Mouse (Mus musculus) hindbrain, embryonic 11.5 days (tissue): ENCODE measurements around the gene Qser1. TPM values are rescaled to one million over a fixed set of nuclear protein-coding genes. Genes with fewer than 3 reads are reported as not detected.
A peak's percentile ranks its signal among the peaks of the same experiment; 100 is the strongest.
"Not testable (repeated sequence)": the region's sequence is repeated elsewhere in the genome, so short reads cannot be mapped to it uniquely, and the experiment has no call there.

Experiments used
- ATAC-seq: fragments of 200-750 bp; cut with Nextera tagmentation; 2 replicates; pipeline ENCODE4 v1.8.0; 2017; ENCODE audit warnings: mild to moderate bottlenecking, moderate TSS enrichment, moderate library complexity; ENCODE audit not compliant: low FRiP score
- DNase-seq: peaks from one replicate; pipeline ENCODE4 v3.0.0-alpha.2; 2015; ENCODE audit warnings: low spot score
- H3K27ac ChIP-seq: fragments of 300-500 bp; sonication (generic); 2 replicates; pipeline ENCODE4 v1.5.1; 2014; ENCODE audit warnings: mild to moderate bottlenecking, low read depth, low read length
- H3K27me3 ChIP-seq: fragments of 300-500 bp; sonication (generic); 2 replicates; pipeline ENCODE4 v1.6.1; 2014; ENCODE audit warnings: mild to moderate bottlenecking, low read length, moderate library complexity, mixed read lengths; ENCODE audit not compliant: control insufficient read depth, insufficient read depth
- H3K36me3 ChIP-seq: fragments of 300-500 bp; sonication (generic); 2 replicates; pipeline ENCODE4 v1.6.1; 2014; ENCODE audit warnings: mild to moderate bottlenecking, low read length, moderate library complexity, mixed read lengths; ENCODE audit not compliant: control insufficient read depth, insufficient read depth
- H3K4me1 ChIP-seq: fragments of 300-500 bp; sonication (generic); replicated peaks from 2 replicates; pipeline ENCODE4 v1.6.1; 2014; ENCODE audit warnings: low read length, mixed read lengths; ENCODE audit not compliant: control insufficient read depth, insufficient read depth
- H3K4me2 ChIP-seq: fragments of 300-500 bp; sonication (generic); replicated peaks from 2 replicates; pipeline ENCODE4 v1.6.1; 2014; ENCODE audit warnings: mild to moderate bottlenecking, low read depth, low read length
- H3K4me3 ChIP-seq: fragments of 300-500 bp; sonication (generic); 2 replicates; pipeline ENCODE4 v1.5.1; 2014; ENCODE audit warnings: low read depth, low read length
- H3K9ac ChIP-seq: fragments of 300-500 bp; sonication (generic); 2 replicates; pipeline ENCODE4 v1.6.1; 2014; ENCODE audit warnings: low read depth, low read length
- H3K9me3 ChIP-seq: fragments of 300-500 bp; sonication (generic); 2 replicates; pipeline ENCODE4 v1.6.1; 2016; ENCODE audit warnings: low read length; ENCODE audit not compliant: control insufficient read depth
- WGBS: fragments of 180-500 bp; shearing (Covaris S2); extraction: QIAGEN DNeasy Blood & Tissue Kit; methylation state at CpG from one replicate; pipeline ENCODE4 v1.1.7; 2014; 5-methylcytosine and 5-hydroxymethylcytosine counted together
- polyA plus RNA-seq: library from polyadenylated mRNA; unstranded; fragments of >200 nt; fragmentation: Nextera tagmentation; extraction: Ambion mirVana; gene quantifications from 2 replicates; pipeline ENCODE4 v1.2.1, GENCODE M21; 2014

Gene Qser1
- polyA plus RNA-seq, 1 experiment from 2014 or later: 19.6 TPM

GRCm38 (mm10) chr2:104840974-104841373, 24.4 kb upstream of the Qser1 start:
- no peaks in the 10 kb centered on the region for H3K27me3 ChIP-seq
- H3K9me3 ChIP-seq: no peaks in the 10 kb centered on the region
- ATAC-seq: no peak
- no peak overlapping the region for H3K27ac ChIP-seq
- DNase-seq: no peak
- no peak overlapping the region for H3K4me2 ChIP-seq
- H3K4me1 ChIP-seq: no peaks in the 10 kb centered on the region
- H3K4me3 ChIP-seq: no peak overlapping the region
- no peaks in the 10 kb centered on the region for H3K36me3 ChIP-seq
- no peak overlapping the region for H3K9ac ChIP-seq

- Histone ChIP-seq H3K36me3 (no peaks in the 10 kb centered on the region), H3K4me2 (no peak overlapping the region), H3K27me3 (no peaks in the 10 kb centered on the region), H3K4me1 (no peaks in the 10 kb centered on the region), H3K27ac (no peak overlapping the region), H3K4me3 (no peak overlapping the region), H3K9ac (no peak overlapping the region), H3K9me3 (no peaks in the 10 kb centered on the region)
- no peak for ATAC-seq
- DNase-seq: no peak
- 83% methylated on average over 2 of the region's 2 CpGs for WGBS
Measured at GRCm38 (mm10) chr2:104832486-104832885, 15.9 kb upstream of the Qser1 start.

GRCm38 (mm10) chr2:104826191-104826590, 9.6 kb upstream of the Qser1 start:
- Histone ChIP-seq H3K9me3 (no peaks in the 10 kb centered on the region), H3K4me2 (no peak overlapping the region), H3K27me3 (no peaks in the 10 kb centered on the region), H3K9ac (no peak overlapping the region), H3K4me3 (no peak overlapping the region), H3K4me1 (no peaks in the 10 kb centered on the region), H3K27ac (no peak overlapping the region), H3K36me3 (no peaks in the 10 kb centered on the region)
- ATAC-seq (no peak), DNase-seq (no peak)
- 89% methylated on average over 4 of the region's 4 CpGs for WGBS

GRCm38 (mm10) chr2:104818763-104819162, 2.2 kb upstream of the Qser1 start:
- not testable (repeated sequence) for H3K27me3 ChIP-seq, H3K36me3 ChIP-seq, ATAC-seq, H3K4me3 ChIP-seq, H3K27ac ChIP-seq, H3K4me1 ChIP-seq, DNase-seq, H3K9ac ChIP-seq, H3K9me3 ChIP-seq, H3K4me2 ChIP-seq
- WGBS: 95% methylated on average over 3 of the region's 3 CpGs

GRCm38 (mm10) chr2:104817555-104818330, 1.2 kb upstream of the Qser1 start:
- peak overlapping the region; percentile 91; the same call in 1 of the 2 replicates for H3K27ac ChIP-seq
- H3K4me3 ChIP-seq: peak overlapping the region; percentile 77
- peak overlapping the region; percentile 55 for H3K4me2 ChIP-seq
- H3K4me1 ChIP-seq: peaks cover 2% of the 10 kb centered on the region; the same call in 1 of the 2 replicates
- no peaks in the 10 kb centered on the region for H3K27me3 ChIP-seq
- no peaks in the 10 kb centered on the region for H3K36me3 ChIP-seq
- H3K9ac ChIP-seq: peak overlapping the region; percentile 86
- ATAC-seq: 0 out of 2 replicates have a peak, but pooled peaks have one; percentile 10
- H3K9me3 ChIP-seq: no peaks in the 10 kb centered on the region
- 3% methylated on average over 15 of the region's 15 CpGs for WGBS
- DNase-seq: peak; percentile 25

- H3K4me1 ChIP-seq: peaks cover 2% of the 10 kb centered on the region; the same call in 1 of the 2 replicates
- peak overlapping the region; percentile 86 for H3K9ac ChIP-seq
- ATAC-seq (peak; percentile 96), DNase-seq (peak; percentile 96)
- H3K36me3 ChIP-seq: no peaks in the 10 kb centered on the region
- H3K9me3 ChIP-seq: no peaks in the 10 kb centered on the region
- WGBS: 0% methylated on average over 21 of the region's 51 CpGs
- H3K27me3 ChIP-seq: no peaks in the 10 kb centered on the region
- peak overlapping the region; percentile 77 for H3K4me3 ChIP-seq
- peak overlapping the region; percentile 91 for H3K27ac ChIP-seq
- peak overlapping the region; percentile 55 for H3K4me2 ChIP-seq
Measured at GRCm38 (mm10) chr2:104816866-104817439, 393 bp upstream of the Qser1 start.

- 0% methylated on average over 33 of the region's 33 CpGs for WGBS
- Histone ChIP-seq H3K9me3 (no peaks in the 10 kb centered on the region), H3K27ac (peak overlapping the region; percentile 91), H3K27me3 (no peaks in the 10 kb centered on the region), H3K36me3 (no peaks in the 10 kb centered on the region), H3K9ac (peak overlapping the region; percentile 86), H3K4me3 (peak overlapping the region; percentile 77), H3K4me2 (peak overlapping the region; percentile 55), H3K4me1 (peaks cover 2% of the 10 kb centered on the region; the same call in 1 of the 2 replicates)
- ATAC-seq (peak; percentile 51), DNase-seq (peak; percentile 71)
Measured at GRCm38 (mm10) chr2:104815561-104816370, 794 bp downstream of the Qser1 start.

GRCm38 (mm10) chr2:104814181-104814951, 2.2 kb downstream of the Qser1 start:
- 67% methylated on average over 5 of the region's 5 CpGs for WGBS
- ATAC-seq (no peak), DNase-seq (peak; percentile 27)
- H3K9ac ChIP-seq: no peak overlapping the region
- H3K27me3 ChIP-seq: no peaks in the 10 kb centered on the region
- H3K36me3 ChIP-seq: no peaks in the 10 kb centered on the region
- no peak overlapping the region for H3K4me3 ChIP-seq
- H3K4me1 ChIP-seq: peaks cover 2% of the 10 kb centered on the region; the same call in 1 of the 2 replicates
- H3K27ac ChIP-seq: no peak overlapping the region
- H3K9me3 ChIP-seq: no peaks in the 10 kb centered on the region
- 0 out of 2 replicates have a peak overlapping the region, but pooled peaks have one; percentile 7 for H3K4me2 ChIP-seq
